Mouse (Mus musculus): ENCODE data around the gene Cd27.

GRCm38 (mm10) chr6:125240617-125241016 is 3.8 kb upstream of the Cd27 start:
- no peak for TF ChIP-seq CTCF (IDR thresholded peaks at IDR 0.05; ENCODE audit: low read depth)
- TF ChIP-seq EP300 (IDR thresholded peaks at IDR 0.05; ENCODE audit: low read depth), result no peak

All from heart, postnatal 0 days (tissue).